Mouse (Mus musculus) neural tube, embryonic 15.5 days (tissue): ENCODE results near the gene Arhgdia. TPM values are rescaled to one million over a fixed set of nuclear protein-coding genes. Genes with fewer than 3 reads are reported as not detected.
A peak's percentile ranks its signal among the peaks of the same experiment; 100 is the strongest.

Experiments used
- ATAC-seq: fragments of 200-750 bp; cut with Nextera tagmentation; 2 replicates; pipeline ENCODE4 v1.8.0; 2017; ENCODE audit warnings: mild to moderate bottlenecking, moderate TSS enrichment, moderate library complexity; ENCODE audit not compliant: low FRiP score
- H3K27ac ChIP-seq: fragments of 300-500 bp; sonication (generic); replicated peaks from 2 replicates; pipeline ENCODE4 v1.5.1; 2015; ENCODE audit warnings: mild to moderate bottlenecking, inconsistent platforms
- H3K27me3 ChIP-seq: fragments of 300-500 bp; sonication (generic); replicated peaks from 2 replicates; pipeline ENCODE4 v1.6.1; 2015; ENCODE audit warnings: inconsistent platforms
- H3K36me3 ChIP-seq: fragments of 300-500 bp; sonication (generic); 2 replicates; pipeline ENCODE4 v1.6.1; 2015; ENCODE audit warnings: inconsistent platforms
- H3K4me1 ChIP-seq: fragments of 300-500 bp; sonication (generic); 2 replicates; pipeline ENCODE4 v1.6.1; 2015; ENCODE audit warnings: inconsistent platforms
- H3K4me2 ChIP-seq: fragments of 300-500 bp; sonication (generic); 2 replicates; pipeline ENCODE4 v1.6.1; 2015; ENCODE audit warnings: inconsistent platforms, mild to moderate bottlenecking, moderate library complexity
- H3K4me3 ChIP-seq: fragments of 300-500 bp; sonication (generic); replicated peaks from 2 replicates; pipeline ENCODE4 v1.5.1; 2015; ENCODE audit warnings: mild to moderate bottlenecking, inconsistent platforms
- H3K9ac ChIP-seq: fragments of 300-500 bp; sonication (generic); replicated peaks from 2 replicates; pipeline ENCODE4 v1.6.1; 2015; ENCODE audit warnings: mild to moderate bottlenecking, inconsistent platforms
- H3K9me3 ChIP-seq: fragments of 300-500 bp; sonication (generic); replicated peaks from 2 replicates; pipeline ENCODE4 v1.6.1; 2016; ENCODE audit warnings: inconsistent platforms
- WGBS: fragments of 180-500 bp; shearing (Covaris S2); methylation state at CpG from one replicate; pipeline ENCODE4 v1.1.7; 2015; ENCODE audit warnings: mixed read lengths; 5-methylcytosine and 5-hydroxymethylcytosine counted together
- polyA plus RNA-seq: library from polyadenylated mRNA; unstranded; fragments of >200 nt; fragmentation: Nextera tagmentation; extraction: Ambion mirVana; gene quantifications from 2 replicates; pipeline ENCODE4 v1.2.1, GENCODE M21; 2015

The Arhgdia gene
- polyA plus RNA-seq = 488 and 542 TPM in 2 replicates

DNA sequence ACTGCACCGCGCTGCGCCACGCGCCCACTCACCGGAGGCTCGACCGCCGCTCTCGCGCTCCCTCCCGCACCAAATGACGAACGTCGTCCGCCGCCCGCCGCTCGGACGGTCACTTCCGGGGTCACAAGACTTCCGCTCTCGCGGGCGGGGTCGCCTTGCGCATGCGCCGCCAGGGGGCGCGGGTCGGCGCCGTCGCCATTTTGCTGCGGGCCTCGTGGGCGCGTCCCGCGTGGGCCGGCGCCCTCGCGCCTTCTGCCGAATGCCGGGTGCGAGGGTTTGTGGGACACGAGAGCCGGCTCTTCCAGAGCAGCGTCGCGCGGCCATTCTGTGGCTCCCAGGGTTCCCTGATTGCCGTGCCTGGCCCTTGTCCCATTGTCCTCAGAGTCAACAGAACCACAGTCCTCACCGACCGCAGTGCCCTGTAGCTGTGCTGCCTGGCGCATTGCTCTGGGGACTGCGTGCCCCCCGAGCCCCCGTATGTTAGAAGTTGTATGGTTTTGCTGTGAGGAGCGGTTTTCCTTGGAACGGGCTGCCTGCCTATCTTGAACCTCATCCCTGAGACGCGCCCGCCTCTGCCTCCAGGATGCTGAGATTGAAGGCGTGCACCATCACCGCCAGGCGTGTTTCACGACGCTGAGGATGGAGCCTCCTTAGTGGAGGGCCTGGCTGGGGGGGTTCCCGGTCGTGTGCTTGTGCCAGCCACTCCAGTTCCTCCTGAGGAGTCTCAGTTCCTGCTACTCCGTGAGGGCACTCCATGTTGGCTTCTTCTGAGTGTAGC lies at the start of gene Arhgdia:
TSS of gene Arhgdia (minus strand) at position 135 of the 778 bp plus-strand sequence.
- peaks cover 28% of the 10 kb centered on the region for H3K4me1 ChIP-seq
- H3K27ac ChIP-seq = peak within 1 kb of the TSS; percentile 97
- peaks cover 48% of the 10 kb centered on the region for H3K36me3 ChIP-seq
- H3K27me3 ChIP-seq = no peaks in the 10 kb centered on the region
- 5% methylated on average over 70 of the region's 75 CpGs for WGBS
- peak within 1 kb of the TSS; percentile 89 for H3K4me3 ChIP-seq
- peak; percentile 80 for ATAC-seq
- H3K9ac ChIP-seq = peak within 1 kb of the TSS; percentile 91
- peak within 1 kb of the TSS; percentile 96 for H3K4me2 ChIP-seq
- H3K9me3 ChIP-seq = no peaks in the 10 kb centered on the region

DNA sequence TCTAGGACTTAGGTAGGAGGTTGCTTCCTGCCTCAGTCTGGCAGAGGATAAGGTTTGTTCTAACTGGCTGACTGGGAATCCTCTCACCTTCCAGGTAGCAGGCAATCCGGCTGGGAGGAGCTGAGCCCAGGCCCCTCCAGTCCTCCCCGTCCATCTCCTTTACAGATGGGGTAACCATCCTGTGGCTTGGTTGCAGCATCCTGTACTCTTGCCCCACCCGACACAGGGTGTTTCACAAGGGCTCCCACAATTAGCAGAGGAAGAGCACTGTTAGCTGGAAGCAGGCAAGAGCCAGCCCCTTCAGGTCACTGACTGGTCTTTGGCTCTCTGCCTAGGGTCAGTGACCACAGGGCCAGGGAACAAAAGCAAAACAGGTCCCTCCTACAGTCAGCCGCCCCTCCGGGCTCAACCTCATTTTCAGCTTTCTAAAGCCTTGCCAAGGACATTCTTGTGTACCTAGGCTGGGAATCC lies 49.0 kb upstream of the Arhgdia start:
- Histone ChIP-seq H3K27me3 (no peaks in the 10 kb centered on the region), H3K4me3 (0 out of 2 replicates have a peak overlapping the region, but pooled peaks have one; percentile 1), H3K27ac (0 out of 2 replicates have a peak overlapping the region, but pooled peaks have one; percentile 2), H3K4me1 (peaks cover 56% of the 10 kb centered on the region), H3K9me3 (no peaks in the 10 kb centered on the region), H3K36me3 (peaks cover 18% of the 10 kb centered on the region), H3K4me2 (peak overlapping the region; percentile 85), H3K9ac (no peak overlapping the region)
- ATAC-seq = no peak
- 56% methylated on average over 5 of the region's 5 CpGs for WGBS

DNA sequence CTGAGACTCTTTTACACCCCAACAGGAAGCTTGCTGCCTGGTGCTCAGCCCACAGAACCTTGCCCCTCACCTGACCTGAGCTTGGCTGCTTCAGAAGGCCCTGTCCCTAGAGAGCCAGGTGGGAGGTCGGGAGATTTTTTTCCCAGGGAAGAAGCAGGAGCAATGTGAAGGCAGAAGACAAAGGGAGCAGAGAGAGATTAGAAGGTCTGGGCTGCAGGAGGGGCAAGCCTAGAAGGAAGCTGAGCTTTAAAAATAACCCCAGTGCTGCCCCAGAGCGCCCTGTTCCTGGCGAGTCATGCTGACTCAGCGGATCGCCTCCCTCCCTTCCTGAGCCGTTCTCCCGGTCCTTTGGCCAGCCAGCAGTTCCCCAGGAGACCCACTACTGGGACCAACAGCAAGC lies 48.5 kb upstream of the Arhgdia start:
- no peak for ATAC-seq
- WGBS = 54% methylated on average over 7 of the region's 7 CpGs
- Histone ChIP-seq H3K36me3 (peaks cover 18% of the 10 kb centered on the region), H3K27me3 (no peaks in the 10 kb centered on the region), H3K4me3 (no peak overlapping the region), H3K27ac (0 out of 2 replicates have a peak overlapping the region, but pooled peaks have one; percentile 2), H3K9ac (no peak overlapping the region), H3K4me2 (peak overlapping the region; percentile 85), H3K9me3 (no peaks in the 10 kb centered on the region), H3K4me1 (peaks cover 61% of the 10 kb centered on the region)

DNA sequence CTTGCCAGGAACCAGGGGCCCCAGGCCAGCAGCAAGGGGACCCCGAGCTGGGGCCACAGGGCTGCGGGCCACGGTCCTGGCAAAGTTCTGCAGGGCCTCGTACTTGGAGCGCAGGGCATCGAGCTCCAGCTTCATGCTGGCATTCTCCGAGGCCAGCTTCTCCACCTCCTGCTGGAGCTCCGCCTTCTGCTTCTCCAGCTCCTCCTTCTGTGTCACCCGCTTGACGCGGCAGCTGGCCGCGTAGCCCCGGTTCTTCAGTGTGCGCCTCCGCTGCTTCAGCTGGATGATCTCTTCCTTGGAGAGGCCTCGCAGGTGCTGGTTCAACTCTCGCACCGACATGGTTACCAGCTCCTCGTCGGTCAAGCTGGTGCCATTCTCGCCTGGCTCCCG lies 47.9 kb upstream of the Arhgdia start:
- no peak overlapping the region for H3K4me3 ChIP-seq
- no peaks in the 10 kb centered on the region for H3K27me3 ChIP-seq
- H3K9ac ChIP-seq = no peak overlapping the region
- WGBS = 74% methylated on average over 23 of the region's 23 CpGs
- H3K9me3 ChIP-seq = no peaks in the 10 kb centered on the region
- peaks cover 18% of the 10 kb centered on the region for H3K36me3 ChIP-seq
- peak overlapping the region; percentile 11 for H3K4me2 ChIP-seq
- no peak overlapping the region for H3K27ac ChIP-seq
- ATAC-seq = no peak
- peaks cover 60% of the 10 kb centered on the region for H3K4me1 ChIP-seq

DNA sequence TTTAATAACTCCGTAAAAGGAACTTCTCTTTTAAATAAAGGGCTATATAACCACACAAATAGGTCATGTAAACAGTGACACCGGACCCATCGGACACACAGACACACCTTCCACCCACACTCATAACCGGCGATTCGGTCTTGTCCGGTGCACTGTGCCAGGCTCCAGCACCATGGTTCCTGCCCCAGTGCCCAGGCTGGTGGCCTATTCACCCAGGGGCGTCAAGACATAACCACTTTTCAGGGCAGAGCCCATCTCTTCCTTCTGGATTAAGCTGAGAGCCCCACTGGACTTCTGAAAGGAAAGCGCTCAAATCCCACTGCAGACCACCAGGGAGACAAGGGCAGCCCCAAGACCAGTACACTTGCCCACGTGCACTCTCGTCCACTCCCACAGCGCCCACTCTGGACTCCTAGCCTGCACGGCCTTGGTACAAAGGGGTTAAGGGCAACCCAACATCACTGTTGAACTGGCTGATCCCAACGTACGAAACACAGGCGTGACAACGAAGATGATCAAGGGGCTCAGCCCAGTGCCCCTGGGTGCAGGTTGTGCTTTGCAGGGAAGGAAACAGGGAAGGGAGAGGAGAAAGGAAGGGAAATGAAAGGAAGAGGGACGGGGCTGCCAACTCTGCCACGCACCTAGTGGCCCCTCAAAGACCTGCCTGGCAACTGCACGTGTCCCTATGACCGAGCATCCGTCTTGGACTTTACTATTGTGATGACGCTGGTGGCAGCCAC lies 47.3 kb upstream of the Arhgdia start:
- peak overlapping the region; percentile 11; the same call in 1 of the 2 replicates for H3K4me2 ChIP-seq
- no peaks in the 10 kb centered on the region for H3K27me3 ChIP-seq
- no peak for ATAC-seq
- no peak overlapping the region for H3K27ac ChIP-seq
- H3K9ac ChIP-seq = no peak overlapping the region
- peaks cover 18% of the 10 kb centered on the region for H3K36me3 ChIP-seq
- WGBS = 96% methylated on average over 23 of the region's 23 CpGs
- H3K9me3 ChIP-seq = no peaks in the 10 kb centered on the region
- H3K4me1 ChIP-seq = peaks cover 61% of the 10 kb centered on the region
- no peak overlapping the region for H3K4me3 ChIP-seq

DNA sequence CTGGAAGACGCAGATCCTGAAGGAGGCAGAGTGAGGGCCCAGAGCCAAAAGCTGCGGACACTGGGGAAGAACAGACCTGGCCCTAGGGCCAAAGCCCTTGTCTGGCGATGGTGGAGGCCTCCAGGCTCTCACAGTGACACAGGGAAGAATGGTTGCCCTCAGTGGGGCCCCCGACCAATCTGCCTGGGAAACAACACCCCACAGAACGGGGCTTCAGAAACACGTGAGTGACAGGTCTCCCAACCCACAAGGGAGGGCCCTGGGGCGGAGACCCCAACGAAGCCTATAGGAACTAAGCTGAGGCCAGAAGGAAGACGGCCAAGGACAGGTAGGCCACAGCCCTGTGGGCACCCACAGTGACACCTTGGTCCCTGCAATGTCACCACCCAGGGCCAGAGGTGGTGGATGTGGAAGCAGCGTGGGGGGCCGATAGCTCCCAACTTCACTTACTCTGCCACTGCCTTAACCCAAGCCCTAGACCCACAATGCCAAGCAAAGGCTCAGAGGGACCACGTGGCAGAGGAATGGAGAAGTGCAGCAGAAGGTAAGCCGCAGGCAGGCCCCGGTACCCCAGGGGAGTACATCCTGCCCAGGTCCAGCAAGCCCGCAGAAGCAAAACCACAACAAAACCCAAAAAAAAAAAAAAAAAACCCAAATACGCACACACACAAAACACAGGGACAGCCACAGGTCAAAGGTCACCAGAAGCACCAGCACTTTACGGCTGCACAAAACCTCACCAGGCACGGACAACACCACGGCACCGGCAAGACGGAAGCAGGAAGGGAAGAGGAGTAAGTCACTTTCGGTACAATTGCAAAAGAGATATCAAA lies 46.3 kb upstream of the Arhgdia start:
- Histone ChIP-seq H3K36me3 (peaks cover 24% of the 10 kb centered on the region), H3K4me1 (peaks cover 64% of the 10 kb centered on the region), H3K4me2 (no peak overlapping the region), H3K27ac (no peak overlapping the region), H3K4me3 (no peak overlapping the region), H3K27me3 (no peaks in the 10 kb centered on the region), H3K9me3 (no peaks in the 10 kb centered on the region), H3K9ac (no peak overlapping the region)
- WGBS = 79% methylated on average over 22 of the region's 22 CpGs
- no peak for ATAC-seq

DNA sequence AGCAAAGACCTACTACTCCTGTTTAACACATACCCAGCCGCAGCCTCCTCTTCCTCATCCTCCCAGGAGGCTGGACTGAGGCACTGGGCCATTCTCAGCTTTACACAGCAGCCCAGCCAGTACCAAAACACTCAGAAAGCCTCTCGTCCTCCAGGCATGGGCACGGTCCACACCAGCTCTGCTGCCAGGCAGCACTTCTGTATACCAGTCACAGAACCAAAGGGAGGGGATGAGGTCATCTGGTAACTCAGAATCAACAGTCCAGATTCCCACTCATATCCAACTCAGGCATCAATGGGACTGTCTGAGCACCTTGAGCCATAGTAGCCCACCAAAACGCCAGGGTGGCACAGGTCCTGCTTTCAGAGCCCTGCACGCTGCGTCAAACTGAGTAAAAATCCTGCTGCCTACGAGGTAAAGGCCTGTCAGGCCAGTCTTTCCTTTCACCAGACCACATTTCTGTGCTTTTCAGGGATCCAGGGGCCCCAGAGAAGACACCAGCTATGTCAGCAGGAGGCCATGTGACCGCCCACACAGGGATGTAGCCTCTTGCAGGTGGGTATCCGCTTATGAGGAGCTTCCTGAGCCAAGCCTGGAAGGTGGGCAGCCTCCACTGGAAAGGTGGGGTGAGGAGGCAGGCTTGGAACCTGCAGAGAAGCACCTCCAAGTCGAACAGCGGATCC lies 45.5 kb upstream of the Arhgdia start:
- peaks cover 57% of the 10 kb centered on the region for H3K4me1 ChIP-seq
- no peaks in the 10 kb centered on the region for H3K9me3 ChIP-seq
- WGBS = 93% methylated on average over 11 of the region's 11 CpGs
- no peak overlapping the region for H3K4me2 ChIP-seq
- no peak overlapping the region for H3K27ac ChIP-seq
- H3K9ac ChIP-seq = no peak overlapping the region
- peaks cover 30% of the 10 kb centered on the region for H3K36me3 ChIP-seq
- no peak overlapping the region for H3K4me3 ChIP-seq
- no peak for ATAC-seq
- no peaks in the 10 kb centered on the region for H3K27me3 ChIP-seq

DNA sequence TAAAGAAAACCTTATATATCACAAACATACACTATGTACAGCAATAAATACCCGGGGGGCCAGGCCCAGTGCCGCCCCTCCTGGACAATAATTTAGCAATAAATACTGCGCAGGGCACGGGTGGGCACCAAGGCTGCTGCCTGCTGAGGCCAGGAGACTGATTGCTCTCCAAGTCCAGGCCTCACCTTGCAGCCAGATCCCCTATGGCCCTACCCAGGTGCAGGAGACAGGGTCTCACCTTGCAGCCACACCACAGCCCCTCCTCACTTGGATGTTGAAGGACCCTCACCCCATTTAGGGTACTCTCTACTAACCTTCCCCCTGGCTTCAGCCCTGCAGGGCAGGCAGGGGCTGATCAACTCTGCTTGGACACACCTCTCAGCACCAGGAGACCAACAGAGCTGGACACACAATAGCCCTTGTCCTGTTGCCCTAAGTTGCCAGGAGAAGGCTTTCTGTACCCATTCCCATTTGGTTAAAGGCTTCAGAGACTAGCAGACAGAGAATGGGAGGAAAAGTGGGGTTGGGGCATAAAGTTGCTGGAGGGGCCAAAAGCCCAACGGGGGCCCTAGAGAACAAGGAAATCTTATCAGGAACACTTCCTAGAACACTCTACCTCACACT lies 43.8 kb upstream of the Arhgdia start, which contains the start of gene Sirt7:
TSS of gene Sirt7 (minus strand) at position 89 of the 624 bp plus-strand sequence.
- peak; percentile 43 for ATAC-seq
- peak within 1 kb of the TSS; percentile 84 for H3K27ac ChIP-seq
- 18% methylated on average over 5 of the region's 5 CpGs for WGBS
- H3K4me1 ChIP-seq = peaks cover 40% of the 10 kb centered on the region
- peaks cover 46% of the 10 kb centered on the region for H3K36me3 ChIP-seq
- peak within 1 kb of the TSS; percentile 65 for H3K9ac ChIP-seq
- H3K27me3 ChIP-seq = no peaks in the 10 kb centered on the region
- peak within 1 kb of the TSS; percentile 94 for H3K4me2 ChIP-seq
- no peaks in the 10 kb centered on the region for H3K9me3 ChIP-seq
- peak within 1 kb of the TSS; percentile 72 for H3K4me3 ChIP-seq

DNA sequence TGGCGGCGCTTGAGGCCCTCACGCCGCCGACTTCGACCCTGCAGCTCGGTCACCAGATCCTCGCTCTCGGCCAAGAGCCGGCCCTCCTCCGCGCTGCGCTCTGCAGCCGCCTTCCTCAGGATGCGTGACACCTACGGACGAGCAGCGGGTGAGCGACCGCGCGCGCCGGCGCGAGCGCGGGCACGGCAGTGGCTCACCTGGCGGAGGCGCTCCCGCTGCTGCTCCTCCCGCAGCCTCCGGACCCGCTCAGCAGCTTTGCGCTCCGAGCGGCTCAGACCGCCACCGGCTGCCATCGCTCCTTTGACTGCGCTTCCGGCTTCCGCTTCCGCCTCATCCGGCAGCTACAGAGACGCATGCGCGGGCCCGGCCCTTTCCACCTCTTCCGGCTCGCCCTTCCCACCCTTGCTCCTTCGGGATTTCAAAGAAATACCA lies 43.3 kb upstream of the Arhgdia start:
- H3K36me3 ChIP-seq = peaks cover 52% of the 10 kb centered on the region
- no peaks in the 10 kb centered on the region for H3K27me3 ChIP-seq
- WGBS = under 1% methylated on average over 53 of the region's 53 CpGs
- H3K9ac ChIP-seq = peak overlapping the region; percentile 65
- H3K4me2 ChIP-seq = peak overlapping the region; percentile 94
- peak; percentile 87 for ATAC-seq
- H3K4me1 ChIP-seq = peaks cover 34% of the 10 kb centered on the region
- no peaks in the 10 kb centered on the region for H3K9me3 ChIP-seq
- H3K27ac ChIP-seq = peak overlapping the region; percentile 84
- peak overlapping the region; percentile 72 for H3K4me3 ChIP-seq

DNA sequence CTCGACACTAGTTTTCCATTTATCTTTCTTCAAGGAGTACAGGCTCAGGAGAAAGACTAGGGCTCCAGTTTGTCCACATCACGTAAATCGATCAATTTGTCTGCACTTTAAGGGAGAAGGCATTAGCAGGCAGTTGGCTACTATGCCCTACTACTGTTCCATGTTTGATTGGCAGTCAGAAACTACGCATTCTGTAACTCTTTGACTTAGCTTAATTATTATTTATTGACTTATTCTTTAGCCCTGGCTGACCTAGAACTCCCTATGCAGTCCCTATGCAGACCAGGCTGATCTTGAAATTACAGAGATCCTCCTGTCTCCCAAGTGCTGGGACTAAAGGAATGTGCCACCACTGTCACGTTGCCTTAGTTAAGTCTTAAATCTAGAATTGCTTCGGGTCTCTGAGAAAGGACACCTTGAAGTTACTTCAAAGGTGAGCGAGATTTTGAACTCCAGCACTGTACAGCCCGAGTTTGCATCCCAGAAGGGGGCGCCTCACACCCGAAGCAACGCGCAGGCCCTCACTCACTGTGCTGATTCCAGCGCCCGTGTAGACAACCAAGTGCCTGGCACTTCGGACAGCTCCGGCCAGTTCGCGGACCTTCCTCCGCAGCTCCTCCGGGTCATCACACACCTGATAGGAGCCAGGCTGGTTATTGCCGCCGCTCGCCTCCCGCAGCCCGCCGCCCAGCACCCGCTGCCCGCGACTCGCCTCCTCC lies 42.7 kb upstream of the Arhgdia start:
- peak overlapping the region; percentile 65 for H3K9ac ChIP-seq
- peak overlapping the region; percentile 72 for H3K4me3 ChIP-seq
- H3K4me2 ChIP-seq = peak overlapping the region; percentile 94
- no peaks in the 10 kb centered on the region for H3K27me3 ChIP-seq
- WGBS = 12% methylated on average over 30 of the region's 30 CpGs
- no peaks in the 10 kb centered on the region for H3K9me3 ChIP-seq
- peaks cover 50% of the 10 kb centered on the region for H3K36me3 ChIP-seq
- H3K4me1 ChIP-seq = peaks cover 29% of the 10 kb centered on the region
- peak overlapping the region; percentile 84 for H3K27ac ChIP-seq
- peak; percentile 60; the same call in 1 of the 2 replicates for ATAC-seq
